Mouse (Mus musculus) cerebellum, postnatal 36 days (tissue): ENCODE measurements around the gene Mup18.
"Not testable (repeated sequence)": the region's sequence is repeated elsewhere in the genome, so short reads cannot be mapped to it uniquely, and the experiment has no call there.

Experiments
- DNase-seq, 2 experiments: peaks; one replicate each; pipeline ENCODE4 v3.0.0; 2021 to 2022; ENCODE audit warnings: mixed read lengths in 2 of 2

Gene Mup18

DNA sequence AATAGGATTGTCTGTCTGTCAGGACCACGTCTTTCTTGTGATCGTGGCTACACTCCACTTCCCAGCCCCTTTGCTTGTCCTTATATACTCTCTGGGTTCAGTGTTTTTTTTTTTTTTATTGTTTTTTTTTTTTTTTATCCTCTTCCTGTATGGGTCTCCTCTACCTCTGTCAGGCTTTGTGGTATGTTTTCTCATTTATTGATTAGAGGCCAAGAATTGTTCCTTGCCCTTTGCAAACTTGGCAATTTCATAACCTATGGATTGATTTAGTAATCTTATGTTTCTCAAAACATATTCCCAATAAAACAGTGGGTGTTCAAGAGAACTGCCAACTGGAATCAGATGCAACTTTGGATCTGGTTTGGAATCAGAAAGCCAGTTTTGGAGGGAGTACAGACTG lies at the start of gene Mup18:
Gene Mup18, minus strand, starts transcription at position 101 of the 400 bp plus-strand sequence.
- DNase-seq, result not testable (repeated sequence)

DNA sequence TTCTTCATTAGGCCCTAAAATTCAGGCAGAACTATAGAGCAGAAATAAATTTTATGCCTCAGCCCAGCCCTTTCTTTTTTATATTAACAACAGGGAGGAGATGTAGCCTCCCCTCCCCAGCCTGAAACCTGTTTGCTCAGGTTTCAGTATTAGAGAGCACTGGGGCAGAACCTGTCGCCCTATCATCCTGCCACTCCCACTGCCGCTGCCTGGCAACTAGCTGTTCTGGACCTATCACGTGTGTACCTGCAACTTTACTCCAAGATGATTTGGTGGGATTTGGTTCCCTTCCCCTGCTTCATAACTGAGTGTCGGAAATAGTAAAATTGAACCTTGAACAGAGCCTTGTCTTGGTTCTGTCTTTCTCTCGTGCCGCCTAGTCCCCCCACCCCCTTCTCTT lies 40.4 kb upstream of the Mup18 start:
- DNase-seq, result not testable (repeated sequence)
